Mouse (Mus musculus) embryo, embryonic 11 days (tissue): ENCODE measurements around the gene Irx2.

ENCODE experiments used
- DNase-seq: peaks from one replicate; pipeline ENCODE4 v3.0.0-alpha.2; 2015

The Irx2 gene

DNA sequence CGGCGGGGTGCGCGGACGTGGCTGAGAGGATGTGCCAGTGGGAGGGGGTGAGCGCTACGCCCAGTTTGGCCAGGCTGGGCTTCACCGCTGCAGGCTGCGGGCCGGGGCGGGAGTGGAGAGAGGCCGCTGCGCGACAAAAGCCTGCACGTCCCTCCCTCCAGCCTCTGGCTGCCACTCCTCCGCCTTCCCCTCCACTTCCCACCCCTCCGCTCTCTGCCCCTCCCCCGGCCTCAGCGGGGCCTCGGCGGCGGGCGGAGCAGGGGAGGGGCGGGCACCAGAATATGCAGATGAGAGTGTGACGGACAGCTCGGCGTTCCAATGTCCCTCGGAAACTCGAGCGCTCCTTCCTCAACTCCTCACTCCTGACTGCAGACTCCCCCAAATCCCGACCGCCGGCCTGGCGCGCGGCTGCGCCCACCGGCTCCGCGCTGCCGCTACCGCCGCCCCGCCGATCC, at the start of gene Irx2:
TSS of gene Irx2 (plus strand) at position 359 of the 455 bp plus-strand sequence.
- DNase-seq: peak; percentile 94

DNA sequence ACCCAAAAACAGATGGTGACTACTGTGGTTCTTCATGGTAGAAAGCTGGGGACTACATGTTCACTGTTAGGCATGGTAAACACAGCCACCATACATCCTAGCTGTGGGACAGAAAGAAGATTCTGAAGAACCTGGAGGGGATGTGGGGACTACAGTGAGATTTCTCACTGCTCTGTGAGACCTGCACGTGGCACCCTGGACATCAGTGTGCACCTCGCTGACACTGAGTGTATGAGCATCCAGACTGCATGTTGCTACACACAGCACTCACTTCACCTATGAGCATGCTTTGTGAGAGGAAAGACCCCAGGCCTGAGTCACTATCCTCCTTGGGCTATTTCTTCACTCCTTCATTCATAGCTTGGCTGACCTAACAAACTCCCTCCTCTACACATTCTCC, 47.3 kb upstream of the Irx2 start:
- DNase-seq: no peak

DNA sequence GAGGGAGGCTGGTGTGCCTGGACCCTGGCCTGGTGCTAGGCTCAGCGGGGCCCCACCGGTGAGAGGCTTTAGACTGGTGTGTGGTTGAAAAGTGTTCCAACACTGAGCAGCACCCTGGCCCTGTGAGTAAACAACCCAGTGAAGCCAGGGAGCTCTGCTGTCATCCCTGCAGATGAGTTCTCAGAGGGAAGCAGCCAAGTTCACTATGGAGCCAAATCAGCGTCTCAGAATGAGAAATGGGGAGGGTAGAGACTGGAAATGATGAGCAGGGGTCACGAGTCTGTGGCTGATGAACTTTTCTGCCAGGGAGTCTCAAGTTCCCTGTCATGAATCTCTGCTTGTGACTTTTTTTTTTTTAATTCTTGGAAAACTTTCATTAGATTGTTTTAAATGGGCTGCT, 36.1 kb upstream of the Irx2 start:
- DNase-seq: no peak

DNA sequence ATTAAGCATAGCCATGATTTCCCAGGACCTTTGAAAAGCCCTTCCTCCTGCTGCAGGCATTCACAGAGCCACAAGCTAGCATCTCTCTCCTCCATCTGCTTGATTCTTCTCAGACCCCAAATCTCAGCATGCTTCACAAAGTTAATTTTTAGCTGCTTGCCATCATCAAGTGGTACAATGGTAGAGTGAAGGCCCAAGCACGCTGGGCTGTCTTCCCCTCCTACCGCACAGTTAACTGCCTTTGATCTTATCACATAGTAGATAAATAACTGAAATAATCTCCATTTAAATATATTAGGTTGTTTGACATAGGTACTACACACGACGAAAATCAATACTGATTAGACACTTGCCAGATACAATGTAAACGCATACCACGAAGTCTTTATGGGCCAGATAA, 35.3 kb upstream of the Irx2 start:
- DNase-seq: no peak

DNA sequence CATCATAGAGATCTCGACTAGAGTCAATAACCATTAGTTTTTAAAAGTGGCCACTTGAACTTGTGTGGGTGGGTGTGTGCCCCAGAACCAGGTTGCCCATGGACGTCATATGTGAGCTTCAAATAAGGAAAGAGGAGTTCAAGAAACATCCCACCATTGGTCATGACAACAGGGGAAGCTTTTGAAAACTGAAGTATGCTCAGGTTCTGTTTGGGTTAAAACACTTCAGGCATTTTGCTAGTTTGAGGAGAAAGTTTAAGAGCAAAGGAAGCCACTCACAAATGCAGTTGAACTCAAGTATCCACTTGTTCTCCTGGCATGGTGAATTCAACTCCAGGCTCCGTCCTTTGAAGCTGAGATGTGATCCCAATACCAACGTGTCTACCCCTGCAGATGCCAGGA, 34.9 kb upstream of the Irx2 start:
- no peak for DNase-seq

DNA sequence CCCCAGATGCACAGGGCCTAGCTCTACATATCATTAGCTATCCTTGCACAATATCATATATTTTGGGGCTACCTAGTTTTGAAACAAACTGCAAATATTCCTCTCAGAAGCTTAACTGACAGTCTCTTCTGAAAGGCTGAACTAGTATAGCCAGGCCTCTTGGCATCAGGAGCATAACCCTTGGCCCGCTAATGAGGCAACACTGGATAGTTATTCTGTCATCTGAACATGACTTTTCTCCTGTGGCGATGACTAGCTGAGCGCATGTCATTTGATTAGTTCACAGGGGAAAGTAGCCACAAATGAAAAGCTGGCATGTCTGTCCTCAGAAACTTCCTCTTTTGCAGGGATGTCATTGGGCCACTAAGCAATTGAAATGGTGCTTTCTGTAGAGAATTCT, 29.4 kb upstream of the Irx2 start:
- no peak for DNase-seq

DNA sequence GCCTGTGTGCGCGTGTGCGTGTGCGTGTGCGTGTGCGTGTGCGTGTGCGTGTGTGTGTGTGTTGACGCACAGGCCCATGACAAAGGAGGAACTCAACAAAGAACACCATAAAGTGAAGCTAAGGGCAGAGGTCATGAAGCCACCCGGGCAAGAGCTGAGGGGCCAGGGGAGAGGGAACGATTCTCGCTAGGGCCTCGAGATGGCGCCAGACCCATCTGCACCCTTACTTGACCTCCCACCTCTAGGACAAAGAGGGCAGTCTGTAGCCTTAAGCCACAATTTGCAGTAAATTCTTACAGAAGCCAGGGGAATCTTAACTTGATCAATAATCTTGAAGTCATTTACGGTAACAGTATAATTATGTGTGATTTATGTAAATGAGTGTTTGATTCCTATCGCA, 19.9 kb upstream of the Irx2 start:
- no peak for DNase-seq

DNA sequence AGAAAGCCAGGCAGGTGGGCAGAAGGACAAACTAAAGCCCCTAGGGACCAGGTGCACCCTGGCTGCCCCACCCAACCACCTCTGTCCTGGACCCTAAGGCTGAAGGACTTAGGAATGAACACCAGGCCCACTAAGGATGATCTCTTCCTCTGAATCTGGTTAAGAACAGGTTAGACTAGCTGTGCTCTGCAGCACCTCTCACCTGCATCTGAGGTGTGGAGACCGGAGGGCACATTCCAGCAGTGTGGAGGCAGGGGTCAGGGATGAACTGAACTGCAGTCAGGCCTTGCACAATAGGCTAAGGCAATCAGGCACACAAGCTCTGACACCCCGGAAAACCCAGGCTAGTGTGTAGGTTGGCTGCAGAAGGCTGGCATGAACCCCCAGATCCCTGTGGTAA, 18.3 kb upstream of the Irx2 start:
- no peak for DNase-seq

DNA sequence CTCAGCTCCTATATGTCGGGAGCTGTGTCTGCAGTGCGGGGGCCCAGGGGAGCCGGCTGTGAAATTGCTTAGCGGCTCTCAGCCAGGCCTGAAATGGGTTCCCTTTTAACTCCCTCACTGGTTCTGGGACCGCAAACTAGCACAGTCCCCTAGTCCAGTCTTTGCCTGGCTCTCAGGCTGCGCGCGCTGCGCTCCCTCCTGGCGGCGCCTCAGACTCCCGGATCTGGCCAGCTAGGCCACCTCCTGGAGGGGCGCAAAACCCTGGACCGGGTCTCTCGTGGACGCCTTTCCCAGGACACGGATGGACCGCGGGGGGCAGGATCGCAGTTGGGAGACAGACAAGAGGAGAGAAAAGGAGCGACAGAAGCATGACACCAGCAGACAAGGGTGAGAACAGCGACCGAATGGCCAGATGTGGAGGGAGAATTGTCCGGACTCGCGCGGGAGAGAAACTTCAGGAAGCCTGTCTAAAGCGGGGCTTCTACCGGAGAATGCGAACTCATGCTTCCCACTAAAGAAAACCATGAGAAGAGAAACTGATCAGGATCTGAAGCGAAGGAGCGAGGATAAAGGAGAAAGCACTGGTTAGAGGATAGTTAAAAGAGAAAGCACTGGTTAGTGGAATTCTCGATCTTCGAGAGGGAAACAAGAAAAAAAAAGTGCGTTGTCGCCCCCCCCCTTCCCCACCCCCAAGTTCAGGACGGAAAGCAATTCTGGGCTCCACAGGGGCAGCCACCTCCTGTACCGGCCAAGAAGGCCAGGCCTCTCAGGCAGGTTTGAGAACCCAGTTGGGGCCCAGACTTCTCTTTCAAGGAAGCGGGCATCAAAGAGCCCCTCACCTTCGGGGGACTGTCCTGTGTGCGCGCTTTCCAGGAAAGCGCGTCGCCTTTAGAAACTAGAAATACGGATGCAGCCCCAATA, 4.4 kb upstream of the Irx2 start:
- peak; percentile 78 for DNase-seq

DNA sequence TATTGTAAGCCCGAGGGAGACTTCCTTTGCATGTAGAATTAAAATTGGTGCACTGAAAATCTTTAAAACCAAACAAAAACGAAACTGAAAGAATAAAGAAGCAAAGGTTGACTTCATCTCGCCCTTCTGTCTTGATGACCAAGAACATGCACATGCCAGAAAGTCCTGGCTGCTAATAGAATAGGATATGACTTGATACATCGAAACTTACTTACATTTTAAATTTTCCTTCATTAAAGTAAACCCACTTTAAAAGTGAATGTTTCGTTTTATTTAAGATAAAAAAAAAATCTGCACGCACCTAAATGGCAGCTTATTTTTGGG, 3.8 kb upstream of the Irx2 start:
- no peak for DNase-seq

DNA sequence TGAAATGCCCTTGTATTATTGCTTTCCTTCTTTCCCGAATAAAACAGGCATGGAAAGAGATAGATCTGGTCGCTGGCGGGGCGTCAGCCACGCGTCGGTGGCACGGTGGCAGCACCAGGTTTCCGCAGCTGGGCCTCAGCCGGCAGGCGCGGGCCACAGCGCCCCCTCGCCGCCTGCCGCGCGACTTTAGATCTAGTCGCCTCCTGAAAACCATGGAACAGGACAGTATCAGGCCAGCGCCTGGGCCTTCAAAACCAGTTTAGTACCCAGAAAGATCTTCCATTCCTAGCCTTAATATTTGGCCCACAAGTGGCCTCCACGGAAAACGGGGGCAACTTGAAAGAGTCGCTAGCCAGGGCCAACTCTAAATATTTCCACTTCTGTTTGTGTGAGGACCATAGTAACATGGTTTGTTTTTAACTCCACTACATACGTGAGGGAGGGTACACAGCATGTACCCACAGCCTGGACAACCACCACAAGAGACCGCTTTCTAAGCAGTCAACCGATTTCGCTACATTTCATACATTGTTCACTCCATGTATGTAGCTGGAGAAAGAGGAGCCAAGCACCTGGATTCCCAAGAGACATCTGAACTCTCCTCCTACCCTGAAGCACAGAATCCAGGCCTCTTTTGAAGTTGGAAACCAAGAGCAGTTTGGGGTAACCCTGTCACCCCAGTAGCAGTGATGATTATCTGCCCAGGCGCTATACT, 3.2 kb upstream of the Irx2 start:
- peak; percentile 83 for DNase-seq

DNA sequence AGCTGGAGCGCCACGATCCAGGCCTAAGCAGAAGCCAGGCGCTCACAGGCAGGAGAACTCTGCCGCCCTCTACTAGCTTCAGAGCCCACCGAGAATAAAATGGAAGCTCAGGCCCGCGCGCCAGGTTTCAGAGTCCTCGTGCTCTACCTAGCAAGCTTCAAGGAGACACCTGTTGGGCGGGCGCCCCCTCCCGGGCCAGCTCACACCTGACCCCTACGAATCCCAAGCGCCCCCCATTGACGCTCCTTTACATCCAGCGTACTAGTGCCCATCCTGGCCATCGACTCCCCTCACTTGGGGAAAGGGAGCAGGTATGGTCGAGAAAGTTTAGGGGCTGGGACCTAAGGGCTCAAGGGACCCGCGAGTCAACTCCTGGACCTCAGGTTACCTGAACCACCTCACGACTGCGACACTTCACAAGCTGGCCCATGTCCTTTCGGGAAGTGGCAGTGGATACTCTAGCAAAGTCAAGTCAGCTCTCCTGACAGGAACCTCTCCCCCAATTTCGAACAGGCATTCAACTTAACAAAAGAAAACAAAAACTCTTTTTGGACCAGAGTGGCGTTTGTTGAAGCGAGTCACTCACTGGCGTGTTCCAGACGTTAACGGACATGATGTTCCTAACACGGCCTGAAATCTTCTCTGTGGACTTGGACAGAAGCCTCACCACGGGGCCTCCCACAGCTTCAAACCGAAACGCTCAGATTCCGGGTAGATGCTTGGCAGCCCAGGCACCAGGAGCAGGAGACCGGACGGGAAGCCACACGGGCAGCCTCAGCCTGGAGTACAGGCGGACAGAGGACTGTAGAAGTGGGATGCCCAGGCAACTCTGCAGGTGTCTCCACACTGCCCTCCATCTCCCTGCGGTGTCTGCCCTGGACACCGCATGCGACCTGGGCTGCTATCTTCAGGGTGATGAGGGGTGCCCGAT, 964 bp upstream of the Irx2 start:
- peak; percentile 64 for DNase-seq

DNA sequence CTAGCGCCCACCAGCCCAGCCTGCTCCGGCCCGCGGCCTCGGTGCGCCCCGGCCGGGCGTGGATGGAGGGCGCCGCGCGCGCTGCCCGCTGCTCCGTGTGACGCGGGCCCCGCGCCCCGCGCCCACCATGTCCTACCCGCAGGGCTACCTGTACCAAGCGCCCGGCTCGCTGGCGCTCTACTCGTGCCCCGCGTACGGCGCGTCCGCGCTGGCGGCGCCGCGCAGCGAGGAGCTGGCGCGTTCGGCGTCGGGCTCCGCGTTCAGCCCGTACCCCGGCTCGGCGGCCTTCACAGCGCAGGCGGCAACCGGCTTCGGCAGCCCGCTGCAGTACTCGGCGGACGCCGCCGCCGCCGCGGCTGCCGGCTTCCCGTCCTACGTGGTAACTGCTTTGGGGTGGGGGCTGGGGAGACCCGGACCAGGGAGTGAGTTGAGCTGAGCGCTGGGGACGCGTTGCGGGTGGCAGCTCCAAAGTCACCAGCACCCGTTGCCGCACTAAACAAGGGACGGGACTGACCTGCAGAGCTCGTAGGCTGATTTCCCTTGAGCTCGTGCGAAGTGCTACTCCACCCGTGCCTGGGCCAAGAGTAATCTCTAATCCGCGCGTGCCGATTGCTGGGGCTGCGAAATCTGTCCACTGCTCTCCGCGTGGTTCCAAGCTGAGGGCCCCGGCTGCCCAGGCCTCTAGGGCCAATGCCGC, 463 bp downstream of the Irx2 start:
- peak; percentile 78 for DNase-seq

DNA sequence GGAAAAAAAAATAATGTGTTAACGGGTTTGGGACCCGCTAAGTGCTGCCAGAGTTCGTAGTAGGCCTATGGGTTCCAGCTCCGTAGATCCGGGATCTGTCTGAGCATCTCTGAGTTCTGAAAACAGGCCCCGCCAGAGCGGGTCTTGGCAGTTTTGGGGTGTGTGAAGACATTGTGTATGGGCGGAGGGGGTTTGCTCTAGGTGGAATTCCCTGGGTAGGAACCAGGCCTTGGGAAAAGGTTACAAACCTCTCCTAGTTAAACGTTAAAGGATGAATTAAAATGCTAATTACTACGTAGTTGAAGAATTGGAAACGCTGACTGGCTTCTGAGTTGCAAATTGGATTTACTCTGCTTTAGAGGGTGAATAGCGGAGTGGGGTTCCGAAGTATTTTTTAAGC, 1.2 kb downstream of the Irx2 start:
- peak; percentile 44 for DNase-seq

DNA sequence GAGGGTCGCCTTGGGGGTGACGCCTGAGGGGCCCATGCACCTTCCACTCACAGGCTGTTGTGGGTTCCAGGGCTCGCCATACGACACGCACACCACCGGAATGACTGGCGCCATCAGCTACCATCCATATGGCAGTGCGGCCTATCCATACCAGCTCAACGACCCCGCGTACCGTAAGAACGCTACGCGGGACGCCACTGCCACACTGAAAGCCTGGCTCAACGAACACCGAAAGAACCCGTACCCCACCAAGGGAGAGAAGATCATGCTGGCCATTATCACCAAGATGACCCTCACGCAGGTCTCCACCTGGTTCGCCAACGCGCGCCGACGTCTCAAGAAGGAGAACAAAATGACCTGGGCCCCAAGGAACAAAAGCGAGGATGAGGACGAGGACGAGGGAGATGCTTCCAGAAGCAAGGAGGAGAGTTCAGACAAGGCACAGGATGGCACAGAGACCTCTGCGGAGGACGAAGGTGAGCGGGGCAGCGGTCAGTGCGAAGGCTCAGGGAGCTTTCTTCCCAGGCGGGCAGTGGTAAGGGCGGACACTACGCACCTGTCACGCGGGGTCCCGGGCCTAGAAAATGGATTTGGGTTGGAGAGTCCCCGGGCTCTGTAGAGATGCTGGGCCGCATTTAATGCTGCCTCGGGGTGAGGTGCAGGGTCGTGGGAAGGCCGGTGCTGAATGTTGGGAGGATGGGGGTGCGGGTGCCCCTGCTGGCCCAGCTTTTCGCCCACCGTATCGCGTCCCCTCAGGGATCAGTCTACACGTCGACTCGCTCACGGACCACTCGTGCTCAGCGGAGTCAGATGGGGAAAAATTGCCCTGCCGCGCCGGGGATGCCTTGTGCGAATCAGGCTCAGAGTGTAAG, 2.1 kb downstream of the Irx2 start:
- DNase-seq: peak; percentile 45

DNA sequence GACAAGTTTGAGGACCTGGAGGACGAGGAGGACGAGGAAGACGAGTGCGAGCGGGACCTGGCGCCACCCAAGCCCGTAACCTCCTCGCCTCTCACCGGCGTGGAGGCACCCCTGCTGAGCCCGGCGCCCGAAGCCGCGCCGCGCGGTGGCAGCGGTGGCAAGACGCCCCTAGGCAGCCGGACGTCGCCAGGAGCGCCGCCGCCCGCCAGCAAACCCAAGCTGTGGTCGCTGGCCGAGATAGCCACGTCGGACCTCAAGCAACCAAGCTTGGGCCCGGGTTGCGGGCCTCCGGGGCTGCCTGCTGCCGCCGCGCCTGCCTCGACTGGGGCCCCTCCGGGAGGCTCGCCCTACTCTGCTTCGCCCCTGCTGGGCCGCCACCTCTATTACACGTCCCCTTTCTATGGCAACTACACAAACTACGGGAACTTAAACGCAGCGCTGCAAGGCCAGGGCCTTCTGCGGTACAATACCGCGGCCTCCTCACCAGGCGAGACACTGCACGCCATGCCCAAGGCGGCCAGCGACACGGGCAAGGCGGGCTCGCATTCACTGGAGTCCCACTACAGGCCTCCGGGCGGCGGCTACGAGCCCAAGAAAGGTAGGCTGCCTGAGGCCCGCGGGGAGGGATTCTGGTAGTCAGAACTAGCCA, 2.9 kb downstream of the Irx2 start:
- peak; percentile 78 for DNase-seq

DNA sequence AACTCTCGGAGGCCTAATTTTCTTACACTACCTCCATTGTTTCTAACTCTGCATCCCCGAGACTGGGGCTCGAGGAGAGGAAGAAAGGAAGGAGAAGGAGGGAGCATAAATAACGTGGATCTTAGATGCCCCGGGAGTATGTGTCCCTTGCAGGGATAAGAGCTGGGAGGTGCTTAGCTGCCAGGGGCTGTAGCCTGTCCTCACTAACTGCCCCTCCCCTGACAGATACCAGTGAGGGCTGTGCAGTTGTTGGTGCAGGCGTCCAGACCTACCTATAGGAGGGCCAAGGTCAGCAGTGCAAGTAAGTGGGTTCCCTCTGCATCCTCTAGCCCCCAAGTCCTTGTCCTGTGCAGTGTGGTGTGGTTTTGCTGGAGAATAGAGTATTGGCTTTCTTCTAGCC, 3.7 kb downstream of the Irx2 start:
- no peak for DNase-seq

DNA sequence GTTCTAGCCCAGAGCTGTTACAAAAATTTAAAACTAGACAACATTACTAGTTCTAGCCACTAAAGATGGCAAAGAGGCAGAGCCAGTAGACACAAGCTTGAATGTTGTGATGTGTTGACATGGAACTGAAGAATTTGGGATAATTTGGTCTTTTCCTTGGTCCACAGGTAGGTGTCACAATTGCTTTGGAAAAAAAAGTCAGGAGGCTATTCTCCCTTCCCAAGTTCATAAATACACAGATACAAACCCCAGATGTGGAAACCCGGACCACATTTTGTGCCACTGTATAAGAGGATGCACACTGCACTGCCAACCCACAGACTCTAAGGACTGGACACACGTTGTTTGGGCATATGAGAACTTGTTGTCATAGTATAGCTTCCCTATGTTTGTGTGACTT, 4.5 kb downstream of the Irx2 start:
- peak; percentile 26 for DNase-seq

DNA sequence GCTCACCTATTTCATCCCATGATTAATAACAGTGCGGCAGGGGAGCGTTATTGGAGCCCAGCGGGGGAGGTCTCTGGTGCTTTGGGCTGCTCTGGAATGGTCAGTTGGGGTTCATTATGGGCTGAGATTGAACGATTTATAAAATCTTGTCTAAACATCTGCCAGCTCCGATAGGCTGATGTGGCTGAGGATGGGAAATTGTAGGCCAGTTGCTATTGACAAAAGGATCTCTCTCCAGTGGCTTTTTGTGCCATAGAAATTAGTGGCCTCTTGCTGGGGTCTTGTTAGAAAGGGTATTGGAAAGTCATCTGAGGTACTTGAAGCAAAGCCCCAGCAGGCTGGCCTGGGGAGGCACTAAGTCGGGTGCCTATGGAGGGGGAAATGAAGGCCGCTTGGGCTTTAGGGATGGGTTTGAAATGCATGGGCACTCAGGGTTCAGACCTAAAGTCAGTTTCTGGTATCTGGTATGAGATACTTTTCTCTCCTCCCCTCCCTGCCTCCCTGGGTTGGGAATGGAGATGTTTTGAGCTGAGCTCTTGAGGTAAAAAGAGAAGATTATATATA, 6.2 kb downstream of the Irx2 start:
- peak; percentile 30 for DNase-seq

DNA sequence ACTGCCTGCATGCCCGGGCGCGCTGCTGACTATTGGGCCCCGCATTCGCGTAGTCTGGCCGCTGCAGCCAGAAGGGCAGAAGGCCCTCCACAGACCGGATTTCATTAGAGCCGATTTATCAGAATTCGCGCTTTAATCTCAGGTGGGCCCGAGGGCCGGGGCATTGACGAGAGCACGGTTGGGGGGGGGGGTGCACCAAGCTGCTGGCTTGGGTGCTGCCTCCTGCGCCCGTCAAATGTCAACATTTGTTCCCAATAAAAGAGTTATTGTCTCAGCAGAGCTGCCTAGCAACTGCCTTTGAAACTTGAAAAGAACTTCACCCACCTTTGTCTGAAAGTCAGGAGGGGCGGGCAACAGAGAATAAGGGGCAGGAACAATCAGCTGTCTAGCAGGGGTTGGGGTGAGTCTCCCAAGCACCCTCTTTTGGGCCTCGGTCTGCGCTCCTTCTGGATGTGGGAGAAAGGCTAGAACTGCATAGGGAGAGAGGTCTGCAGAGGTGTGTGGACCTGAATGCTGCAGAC, 7.8 kb downstream of the Irx2 start:
- peak; percentile 62 for DNase-seq
